Mouse (Mus musculus) bone marrow, adult 2 months (tissue): ENCODE measurements around the gene Pcx.

Experiments used
- CTCF ChIP-seq: fragments of 200-500 bp; IDR thresholded peaks from 2 replicates; pipeline ENCODE4 v1.5.1; 2011; ENCODE audit warnings: low read length, control low read depth; ENCODE audit not compliant: control insufficient read depth, insufficient read depth
- POLR2A ChIP-seq: fragments of 200-500 bp; IDR thresholded peaks from 2 replicates; pipeline ENCODE4 v1.6.1; 2011; ENCODE audit warnings: low read depth, mild to moderate bottlenecking, control low read depth, low read length, borderline replicate concordance; ENCODE audit not compliant: control insufficient read depth

- TF ChIP-seq CTCF = no peak
- no peak for TF ChIP-seq POLR2A
Observed at GRCm38 (mm10) chr19:4614305-4615150, 104.3 kb downstream of the Pcx start.
